Mouse (Mus musculus): ENCODE measurements around the gene 1110051M20Rik. TPM values are rescaled to one million over a fixed set of nuclear protein-coding genes. Genes with fewer than 3 reads are reported as not detected.

Gene 1110051M20Rik
- polyA plus RNA-seq, 1 experiment = 19.3 TPM

GRCm38 (mm10) chr2:91324761-91325421 lies 119.6 kb downstream of the 1110051M20Rik start:
- no peaks in the 10 kb centered on the region for H3K4me1 ChIP-seq (ENCODE audit: control insufficient read depth, insufficient read depth, low read length)
- H3K4me3 ChIP-seq (ENCODE audit: low read depth, low read length) = no peak overlapping the region
- no peaks in the 10 kb centered on the region for H3K9me3 ChIP-seq (replicated peaks; ENCODE audit: control insufficient read depth, insufficient read depth, low read length, poor library complexity, severe bottlenecking)
- no peaks in the 10 kb centered on the region for H3K27me3 ChIP-seq (ENCODE audit: control insufficient read depth, insufficient read depth, low read length, poor library complexity, severe bottlenecking)
- no peak overlapping the region for H3K9ac ChIP-seq (ENCODE audit: low read depth, poor library complexity, severe bottlenecking)
- no peaks in the 10 kb centered on the region for H3K36me3 ChIP-seq (ENCODE audit: control insufficient read depth, insufficient read depth, low read length, poor library complexity, severe bottlenecking)
- TF ChIP-seq POLR2A (IDR thresholded peaks at IDR 0.05; ENCODE audit: insufficient read depth, low read length) (no peak), CTCF (IDR thresholded peaks at IDR 0.05; ENCODE audit: low read depth, low read length) (no peak)
- H3K27ac ChIP-seq (ENCODE audit: insufficient read depth, low read length) = no peak overlapping the region

GRCm38 (mm10) chr2:91324346-91324745 lies 120.2 kb downstream of the 1110051M20Rik start:
- H3K27ac ChIP-seq (ENCODE audit: insufficient read depth, low read length) = no peak overlapping the region
- no peaks in the 10 kb centered on the region for H3K36me3 ChIP-seq (ENCODE audit: control insufficient read depth, insufficient read depth, low read length, poor library complexity, severe bottlenecking)
- no peak for TF ChIP-seq EP300 (IDR thresholded peaks at IDR 0.05; ENCODE audit: insufficient read depth, low read depth, low read length)
- no peak for TF ChIP-seq CTCF (IDR thresholded peaks at IDR 0.05; ENCODE audit: low read depth, low read length)
- no peak for TF ChIP-seq POLR2A (IDR thresholded peaks at IDR 0.05; ENCODE audit: insufficient read depth, low read length)
- H3K4me3 ChIP-seq (ENCODE audit: low read depth, low read length) = no peak overlapping the region
- H3K9me3 ChIP-seq (replicated peaks; ENCODE audit: control insufficient read depth, insufficient read depth, low read length, poor library complexity, severe bottlenecking) = no peaks in the 10 kb centered on the region
- no peak overlapping the region for H3K9ac ChIP-seq (ENCODE audit: low read depth, poor library complexity, severe bottlenecking)
- no peaks in the 10 kb centered on the region for H3K27me3 ChIP-seq (ENCODE audit: control insufficient read depth, insufficient read depth, low read length, poor library complexity, severe bottlenecking)
- H3K4me1 ChIP-seq (ENCODE audit: control insufficient read depth, insufficient read depth, low read length) = no peaks in the 10 kb centered on the region

- Histone ChIP-seq H3K36me3 (ENCODE audit: control insufficient read depth, insufficient read depth, low read length, poor library complexity, severe bottlenecking) (no peaks in the 10 kb centered on the region), H3K27ac (ENCODE audit: insufficient read depth, low read length) (no peak overlapping the region), H3K4me3 (ENCODE audit: low read depth, low read length) (no peak overlapping the region), H3K27me3 (ENCODE audit: control insufficient read depth, insufficient read depth, low read length, poor library complexity, severe bottlenecking) (no peaks in the 10 kb centered on the region), H3K4me1 (ENCODE audit: control insufficient read depth, insufficient read depth, low read length) (no peaks in the 10 kb centered on the region), H3K9ac (ENCODE audit: low read depth, poor library complexity, severe bottlenecking) (no peak overlapping the region), H3K9me3 (replicated peaks; ENCODE audit: control insufficient read depth, insufficient read depth, low read length, poor library complexity, severe bottlenecking) (no peaks in the 10 kb centered on the region)
- TF ChIP-seq EP300 (IDR thresholded peaks at IDR 0.05; ENCODE audit: insufficient read depth, low read depth, low read length) = no peak
- TF ChIP-seq CTCF (IDR thresholded peaks at IDR 0.05; ENCODE audit: low read depth, low read length) = no peak
- TF ChIP-seq POLR2A (IDR thresholded peaks at IDR 0.05; ENCODE audit: insufficient read depth, low read length) = no peak
These were observed 122.0 kb downstream of the 1110051M20Rik start for GRCm38 (mm10) chr2:91322490-91322889.

GRCm38 (mm10) chr2:91321923-91322322 lies 122.6 kb downstream of the 1110051M20Rik start:
- no peak overlapping the region for H3K4me3 ChIP-seq (ENCODE audit: low read depth, low read length)
- H3K9ac ChIP-seq (ENCODE audit: low read depth, poor library complexity, severe bottlenecking) = no peak overlapping the region
- no peak overlapping the region for H3K27ac ChIP-seq (ENCODE audit: insufficient read depth, low read length)
- TF ChIP-seq EP300 (IDR thresholded peaks at IDR 0.05; ENCODE audit: insufficient read depth, low read depth, low read length) = no peak
- no peak for TF ChIP-seq CTCF (IDR thresholded peaks at IDR 0.05; ENCODE audit: low read depth, low read length)
- no peak for TF ChIP-seq POLR2A (IDR thresholded peaks at IDR 0.05; ENCODE audit: insufficient read depth, low read length)
- no peaks in the 10 kb centered on the region for H3K9me3 ChIP-seq (replicated peaks; ENCODE audit: control insufficient read depth, insufficient read depth, low read length, poor library complexity, severe bottlenecking)
- no peaks in the 10 kb centered on the region for H3K4me1 ChIP-seq (ENCODE audit: control insufficient read depth, insufficient read depth, low read length)
- H3K27me3 ChIP-seq (ENCODE audit: control insufficient read depth, insufficient read depth, low read length, poor library complexity, severe bottlenecking) = no peaks in the 10 kb centered on the region
- H3K36me3 ChIP-seq (ENCODE audit: control insufficient read depth, insufficient read depth, low read length, poor library complexity, severe bottlenecking) = no peaks in the 10 kb centered on the region

- TF ChIP-seq EP300 (IDR thresholded peaks at IDR 0.05; ENCODE audit: insufficient read depth, low read depth, low read length) = no peak
- no peak for TF ChIP-seq POLR2A (IDR thresholded peaks at IDR 0.05; ENCODE audit: insufficient read depth, low read length)
- TF ChIP-seq CTCF (IDR thresholded peaks at IDR 0.05; ENCODE audit: low read depth, low read length) = no peak
- H3K4me1 ChIP-seq (ENCODE audit: control insufficient read depth, insufficient read depth, low read length) = no peaks in the 10 kb centered on the region
- no peaks in the 10 kb centered on the region for H3K9me3 ChIP-seq (replicated peaks; ENCODE audit: control insufficient read depth, insufficient read depth, low read length, poor library complexity, severe bottlenecking)
- no peaks in the 10 kb centered on the region for H3K27me3 ChIP-seq (ENCODE audit: control insufficient read depth, insufficient read depth, low read length, poor library complexity, severe bottlenecking)
- no peak overlapping the region for H3K4me3 ChIP-seq (ENCODE audit: low read depth, low read length)
- no peak overlapping the region for H3K9ac ChIP-seq (ENCODE audit: low read depth, poor library complexity, severe bottlenecking)
- no peaks in the 10 kb centered on the region for H3K36me3 ChIP-seq (ENCODE audit: control insufficient read depth, insufficient read depth, low read length, poor library complexity, severe bottlenecking)
- H3K27ac ChIP-seq (ENCODE audit: insufficient read depth, low read length) = no peak overlapping the region
These were observed 123.7 kb downstream of the 1110051M20Rik start for GRCm38 (mm10) chr2:91320559-91321529.

GRCm38 (mm10) chr2:91314184-91314583 lies 130.3 kb downstream of the 1110051M20Rik start:
- Histone ChIP-seq H3K4me1 (ENCODE audit: control insufficient read depth, insufficient read depth, low read length) (no peaks in the 10 kb centered on the region), H3K9me3 (replicated peaks; ENCODE audit: control insufficient read depth, insufficient read depth, low read length, poor library complexity, severe bottlenecking) (no peaks in the 10 kb centered on the region), H3K9ac (ENCODE audit: low read depth, poor library complexity, severe bottlenecking) (no peak overlapping the region), H3K27ac (ENCODE audit: insufficient read depth, low read length) (no peak overlapping the region), H3K4me3 (ENCODE audit: low read depth, low read length) (no peak overlapping the region), H3K36me3 (ENCODE audit: control insufficient read depth, insufficient read depth, low read length, poor library complexity, severe bottlenecking) (no peaks in the 10 kb centered on the region), H3K27me3 (ENCODE audit: control insufficient read depth, insufficient read depth, low read length, poor library complexity, severe bottlenecking) (no peaks in the 10 kb centered on the region)
- TF ChIP-seq CTCF (IDR thresholded peaks at IDR 0.05; ENCODE audit: low read depth, low read length) (no peak), EP300 (IDR thresholded peaks at IDR 0.05; ENCODE audit: insufficient read depth, low read depth, low read length) (no peak), POLR2A (IDR thresholded peaks at IDR 0.05; ENCODE audit: insufficient read depth, low read length) (no peak)
